Mouse (Mus musculus): ENCODE data around the gene Dgki.

Gene Dgki

GRCm38 (mm10) chr6:36903159-36903794 lies 396.7 kb downstream of the Dgki start:
- DNase-seq, result no peak

DNA sequence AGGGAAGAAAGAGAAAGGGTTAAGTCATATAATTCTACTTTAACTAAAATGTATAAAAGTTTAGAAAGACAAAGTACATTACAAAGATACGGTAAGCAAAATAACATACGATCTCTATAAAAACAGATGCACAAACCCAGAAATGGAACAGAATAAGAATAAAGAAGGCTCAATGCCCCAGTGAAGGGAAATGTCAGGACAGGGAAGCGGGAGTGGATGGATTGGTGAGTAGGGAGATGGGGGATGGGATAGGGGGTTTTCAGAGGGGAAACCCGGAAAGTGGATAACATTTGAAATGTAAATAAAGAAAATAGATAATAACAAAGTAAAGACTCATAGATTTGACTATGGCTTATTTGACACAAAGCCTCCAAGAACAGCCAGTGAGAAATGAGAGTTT lies 400.1 kb downstream of the Dgki start:
- no peak for DNase-seq

DNA sequence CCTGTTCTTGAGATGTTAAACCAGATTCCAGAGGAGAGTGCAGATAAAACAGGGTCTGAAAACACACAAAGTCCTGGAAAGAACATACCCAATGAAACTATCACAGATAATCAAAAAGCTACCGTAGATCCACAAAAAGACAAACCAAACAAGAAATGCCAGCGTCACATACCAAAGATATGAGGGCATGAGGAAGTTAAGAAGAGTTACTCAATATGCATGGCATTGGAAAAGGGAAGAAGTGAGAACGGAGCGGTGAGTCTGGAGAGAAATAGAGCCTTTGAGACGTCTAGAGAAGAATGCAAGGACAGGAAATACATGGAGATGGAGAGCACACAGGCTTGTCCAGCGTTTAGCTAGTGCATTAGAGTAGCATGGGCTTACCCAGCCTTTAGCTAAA lies 401.6 kb downstream of the Dgki start:
- DNase-seq, result no peak

- DNase-seq, result no peak
Observed at GRCm38 (mm10) chr6:36897616-36898149, 402.3 kb downstream of the Dgki start.

DNA sequence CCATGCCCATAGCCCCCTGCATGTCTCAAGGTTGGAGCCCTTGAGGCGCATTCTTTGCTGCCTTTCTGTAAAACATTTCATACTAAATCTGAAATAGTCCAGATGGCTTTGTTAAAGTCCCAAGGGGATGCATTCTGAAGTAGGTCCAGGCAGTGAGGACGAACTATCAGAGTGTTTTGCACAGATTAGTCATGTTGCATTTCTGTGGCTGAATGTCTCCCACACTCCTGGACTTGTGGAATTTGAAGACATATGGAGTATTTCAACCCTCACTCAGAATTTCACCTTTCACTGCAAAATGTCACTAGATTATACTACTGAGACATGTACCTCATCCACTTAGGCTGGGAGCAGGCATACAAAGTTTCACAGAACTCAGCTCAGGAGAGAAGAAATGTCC lies 403.3 kb downstream of the Dgki start:
- no peak for DNase-seq

DNA sequence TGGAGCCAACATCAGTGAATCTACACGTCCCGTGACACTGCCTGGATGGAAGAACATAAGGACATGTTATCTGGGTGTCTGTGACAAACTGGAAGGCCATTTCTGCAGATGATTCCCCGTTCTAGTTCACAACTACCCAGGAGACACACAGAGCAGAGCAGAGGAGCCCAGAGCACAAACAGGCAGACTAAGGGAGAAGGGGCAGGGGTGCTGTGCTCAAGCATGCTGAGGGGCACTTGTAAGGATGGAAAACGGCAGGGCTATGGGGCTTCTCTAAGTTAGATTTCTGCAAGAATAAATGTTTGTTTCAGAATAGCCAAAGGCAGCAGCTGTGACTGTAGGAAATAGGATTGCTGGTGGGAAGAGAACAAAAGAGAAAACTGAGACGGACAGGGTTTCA lies 408.2 kb downstream of the Dgki start:
- DNase-seq, result no peak

GRCm38 (mm10) chr6:36890776-36891175 lies 409.2 kb downstream of the Dgki start:
- no peak for DNase-seq

- no peak for DNase-seq
Observed at GRCm38 (mm10) chr6:36890296-36890695, 409.7 kb downstream of the Dgki start.

- no peak for DNase-seq
Observed at GRCm38 (mm10) chr6:36881309-36881708, 418.7 kb downstream of the Dgki start.

DNA sequence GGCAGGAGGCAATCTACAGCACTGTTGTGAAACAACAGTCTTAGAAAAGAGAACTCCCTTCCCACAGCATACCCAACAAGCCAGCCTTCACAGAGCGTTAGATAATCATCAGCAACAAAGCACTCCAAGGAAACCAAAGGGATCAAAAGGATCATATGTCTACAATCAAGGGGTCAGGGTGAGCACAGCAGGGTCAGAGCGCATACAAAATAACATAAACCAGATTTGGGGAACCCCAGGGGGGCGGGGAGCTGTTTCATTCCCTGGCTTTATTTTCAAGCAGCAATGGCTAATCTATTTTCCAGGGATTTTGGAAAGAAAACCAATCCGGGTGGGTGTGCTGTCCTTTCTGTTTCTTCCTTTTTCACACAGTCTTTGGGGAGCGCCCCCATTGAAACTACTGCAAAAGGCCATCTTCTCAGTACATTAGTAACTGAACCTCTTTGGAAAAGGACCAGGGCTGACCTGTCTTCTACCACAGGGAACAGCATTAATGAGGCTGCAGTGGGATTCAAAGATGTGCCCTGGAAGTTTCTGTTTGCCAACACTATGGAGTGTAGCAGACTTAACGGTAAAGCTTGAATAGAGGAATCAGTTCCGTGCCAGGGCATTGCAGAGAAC lies 419.2 kb downstream of the Dgki start:
- no peak for DNase-seq

GRCm38 (mm10) chr6:36877399-36877798 lies 422.6 kb downstream of the Dgki start:
- no peak for DNase-seq

DNA sequence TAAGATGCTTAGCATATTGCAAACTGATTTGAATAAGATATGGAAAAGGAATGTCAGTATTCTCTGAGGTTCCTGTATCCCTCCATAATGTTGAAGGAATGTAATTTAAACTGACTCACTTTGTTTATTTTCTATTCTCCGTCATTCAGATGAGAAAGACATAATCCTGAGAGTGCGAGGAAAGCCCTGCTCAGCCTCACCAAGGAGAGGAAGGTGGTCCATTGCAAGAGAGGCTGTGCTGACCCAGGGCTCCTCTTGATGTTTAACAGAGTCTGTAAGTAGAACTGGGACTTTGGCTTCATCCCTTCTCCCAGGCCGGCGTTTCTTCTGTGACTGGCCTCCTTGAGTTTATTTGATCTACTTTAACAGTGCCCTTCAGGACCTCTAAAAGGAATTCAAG lies 423.6 kb downstream of the Dgki start:
- no peak for DNase-seq

DNA sequence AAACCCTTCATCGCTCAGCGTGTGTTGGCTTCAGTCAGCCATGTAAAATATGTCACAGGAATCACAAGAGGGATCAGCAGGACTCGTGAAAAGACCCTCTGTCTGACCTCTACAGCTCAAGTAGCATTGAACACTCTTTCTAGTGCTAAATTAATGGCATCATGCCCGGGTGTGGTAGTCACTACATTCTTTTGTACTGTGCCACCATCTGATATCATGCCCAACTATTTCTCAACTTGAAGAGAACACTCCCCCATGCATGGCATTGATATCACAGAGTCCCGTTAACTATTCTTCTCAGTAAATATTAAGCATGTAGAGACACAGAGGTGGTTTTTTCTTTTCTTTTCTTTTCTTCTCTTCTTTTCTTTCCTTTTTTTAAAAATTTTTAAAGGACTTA lies 424.1 kb downstream of the Dgki start:
- DNase-seq, result no peak

DNA sequence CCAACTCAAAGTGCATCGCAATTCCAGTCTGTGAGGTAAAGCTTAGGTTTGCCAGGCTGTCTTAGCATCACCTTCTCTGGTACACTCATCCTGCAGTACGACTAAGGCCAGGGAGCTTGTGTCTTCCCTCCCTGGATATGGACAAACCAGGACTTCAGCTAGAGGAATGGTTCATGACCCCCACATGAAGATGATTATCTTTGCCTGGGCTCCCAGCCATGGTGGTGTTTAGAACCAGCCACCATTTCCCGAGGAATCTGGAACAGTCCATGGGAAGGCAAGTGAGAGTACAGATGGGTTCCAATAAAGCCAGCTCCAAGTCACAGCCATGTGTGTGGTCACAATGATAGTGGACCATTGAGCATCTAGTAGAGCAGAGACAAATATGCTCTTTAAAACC lies 427.1 kb downstream of the Dgki start:
- DNase-seq, result no peak

- no peak for DNase-seq
Observed at GRCm38 (mm10) chr6:36868217-36868616, 431.8 kb downstream of the Dgki start.

DNA sequence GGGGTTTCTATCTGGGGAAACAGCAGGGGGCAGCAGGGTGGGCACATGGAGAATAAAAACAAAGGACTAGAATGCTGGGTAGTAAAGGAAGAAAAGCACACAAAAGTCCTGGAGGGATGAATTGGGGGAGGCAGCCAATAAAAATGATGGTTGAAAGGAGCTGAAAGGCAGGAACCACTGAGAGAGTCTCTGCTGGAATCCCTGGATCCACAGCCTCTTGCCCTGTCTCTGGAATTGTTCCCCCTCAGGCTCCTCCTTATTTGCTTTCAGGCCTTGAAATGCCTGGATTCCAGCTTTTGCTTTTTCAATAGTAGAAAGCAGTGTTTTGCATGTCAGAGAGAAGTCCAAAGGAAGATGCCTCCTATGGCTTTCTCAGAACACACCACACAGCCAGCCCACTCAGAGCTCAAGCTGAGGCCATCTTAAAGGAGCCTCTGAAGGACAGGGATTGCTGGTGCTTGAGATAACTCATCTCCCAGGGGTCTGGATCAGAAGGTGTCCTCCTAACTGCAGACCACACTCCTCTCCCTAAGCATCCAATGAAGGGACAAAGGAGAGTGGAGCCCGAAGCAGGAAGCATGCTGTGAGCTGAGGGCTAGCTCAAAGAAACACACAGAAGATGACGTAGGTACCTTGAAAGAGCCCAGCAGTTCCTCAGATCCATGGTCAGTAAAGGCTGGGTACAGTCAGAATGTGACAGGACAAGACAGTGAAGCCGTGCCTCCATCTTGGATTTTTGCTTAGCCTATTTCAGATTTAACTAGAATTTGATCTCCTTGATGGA lies 441.5 kb downstream of the Dgki start:
- DNase-seq, result no peak

- no peak for DNase-seq
Observed at GRCm38 (mm10) chr6:36857627-36858257, 442.2 kb downstream of the Dgki start.

GRCm38 (mm10) chr6:36850422-36851129 lies 449.4 kb downstream of the Dgki start:
- no peak for DNase-seq

DNA sequence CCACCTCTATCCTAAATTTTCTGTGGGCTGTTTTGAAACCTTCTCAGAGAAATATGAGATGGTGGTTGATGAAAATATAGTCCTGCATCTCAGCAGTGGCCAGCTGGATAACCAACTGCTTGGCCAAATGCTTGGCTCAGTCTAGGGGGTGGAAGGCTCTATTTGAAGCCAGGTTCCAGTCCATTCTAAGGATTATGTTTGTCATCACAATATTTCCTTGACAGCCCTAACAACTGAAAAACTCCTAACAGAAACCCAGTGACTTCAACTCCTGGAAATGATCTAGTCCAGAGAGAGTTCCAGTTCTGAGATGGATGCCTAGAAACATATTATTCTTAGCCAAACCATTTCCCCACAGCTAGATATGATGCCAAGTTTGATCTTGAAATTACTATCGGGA lies 454.7 kb downstream of the Dgki start:
- no peak for DNase-seq

GRCm38 (mm10) chr6:36844258-36844657 lies 455.7 kb downstream of the Dgki start:
- DNase-seq, result no peak

- DNase-seq, result no peak
Observed at GRCm38 (mm10) chr6:36843031-36843488, 456.9 kb downstream of the Dgki start.

DNA sequence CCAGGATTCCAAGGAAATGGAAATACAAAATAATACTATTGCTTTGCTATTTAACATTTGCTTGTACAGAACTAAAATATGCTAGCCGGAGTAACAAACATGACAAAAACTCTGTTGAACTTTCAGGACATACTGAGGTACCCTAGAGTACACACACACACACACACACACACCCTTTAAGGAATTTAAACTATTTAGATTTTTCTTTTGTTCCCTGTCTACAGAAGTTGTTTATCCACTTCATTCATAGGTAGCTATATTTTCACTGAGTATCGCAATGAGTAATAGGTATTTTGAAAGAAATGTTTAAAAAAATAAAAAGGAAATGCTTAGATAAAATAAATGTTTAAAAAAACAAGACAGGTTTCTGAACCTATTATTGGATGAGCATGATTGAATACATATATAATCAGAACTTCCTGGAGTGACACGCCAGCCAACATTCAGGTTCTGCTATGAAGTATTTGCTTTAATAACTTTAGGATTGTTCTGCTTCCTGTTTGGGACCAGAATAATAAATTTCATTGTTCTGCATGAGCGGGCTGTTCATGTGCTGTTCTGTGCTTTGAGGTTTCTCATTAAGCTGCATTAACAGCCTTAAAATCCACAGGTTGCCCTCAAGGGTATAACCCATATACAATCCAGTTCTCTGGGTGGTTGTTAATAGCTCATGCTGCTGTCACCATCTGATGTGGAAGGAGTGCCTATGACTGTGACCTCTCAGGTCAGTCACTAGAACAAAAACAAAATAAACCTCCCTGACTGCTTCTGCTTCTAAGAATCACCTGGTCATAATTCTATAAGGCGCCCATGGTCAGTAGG lies 457.7 kb downstream of the Dgki start:
- DNase-seq, result no peak

Data from B cell, adult 2 months (primary cell).